Mouse (Mus musculus) stomach, postnatal 0 days (tissue): ENCODE data around the gene Tanc1. TPM values are rescaled to one million over a fixed set of nuclear protein-coding genes. Genes with fewer than 3 reads are reported as not detected.

ENCODE experiments used
- ATAC-seq: fragments of 200-750 bp; cut with Nextera tagmentation; 2 replicates; pipeline ENCODE4 v1.8.0; 2017; ENCODE audit not compliant: low FRiP score, low TSS enrichment
- DNase-seq: peaks from one replicate; pipeline ENCODE4 v3.0.0-alpha.2; 2016; ENCODE audit warnings: low spot score
- H3K27ac ChIP-seq: fragments of 300-500 bp; sonication (generic); replicated peaks from 2 replicates; pipeline ENCODE4 v1.5.1; 2014; ENCODE audit warnings: mild to moderate bottlenecking, control low read depth
- H3K27me3 ChIP-seq: fragments of 300-500 bp; sonication (generic); 2 replicates; pipeline ENCODE4 v1.6.1; 2014; ENCODE audit warnings: low read length; ENCODE audit not compliant: control insufficient read depth, insufficient read depth
- H3K36me3 ChIP-seq: fragments of 300-500 bp; sonication (generic); 2 replicates; pipeline ENCODE4 v1.6.1; 2014; ENCODE audit warnings: low read length, mixed read lengths; ENCODE audit not compliant: control insufficient read depth, insufficient read depth
- H3K4me1 ChIP-seq: fragments of 300-500 bp; sonication (generic); replicated peaks from 2 replicates; pipeline ENCODE4 v1.6.1; 2014; ENCODE audit warnings: antibody characterized with exemption; ENCODE audit not compliant: control insufficient read depth, insufficient read depth
- H3K4me2 ChIP-seq: fragments of 300-500 bp; sonication (generic); replicated peaks from 2 replicates; pipeline ENCODE4 v1.6.1; 2014; ENCODE audit warnings: low read depth, mild to moderate bottlenecking, control low read depth, moderate library complexity
- H3K4me3 ChIP-seq: fragments of 300-500 bp; sonication (generic); 2 replicates; pipeline ENCODE4 v1.5.1; 2014; ENCODE audit warnings: low read depth, low read length, control low read depth
- H3K9ac ChIP-seq: fragments of 300-500 bp; sonication (generic); 2 replicates; pipeline ENCODE4 v1.6.1; 2014; ENCODE audit warnings: mild to moderate bottlenecking, low read length, control low read depth, mixed read lengths
- H3K9me3 ChIP-seq: fragments of 300-500 bp; sonication (generic); 2 replicates; pipeline ENCODE4 v1.6.1; 2016; ENCODE audit warnings: low read length; ENCODE audit not compliant: control insufficient read depth
- CTCF ChIP-seq: IDR thresholded peaks from 2 replicates; pipeline ENCODE4 v1.5.1; 2016; ENCODE audit warnings: antibody characterized with exemption, low read depth, mild to moderate bottlenecking, moderate library complexity
- EP300 ChIP-seq: optimal IDR thresholded peaks from 2 replicates; pipeline ENCODE3; 2016; ENCODE audit warnings: antibody characterized with exemption
- WGBS: fragments of 180-500 bp; shearing (Covaris S2); extraction: QIAGEN DNeasy Blood & Tissue Kit; methylation state at CpG from one replicate; pipeline ENCODE4 v1.1.7; 2014; 5-methylcytosine and 5-hydroxymethylcytosine counted together
- polyA plus RNA-seq: library from polyadenylated mRNA; unstranded; fragments of >200 nt; fragmentation: Nextera tagmentation; extraction: Ambion mirVana; gene quantifications from 2 replicates; pipeline ENCODE4 v1.2.1, GENCODE M21; 2015

Gene Tanc1
- polyA plus RNA-seq, 1 experiment from 2014 or later, result 13.4 TPM

GRCm38 (mm10) chr2:59711992-59712391, 100.2 kb downstream of the Tanc1 start:
- TF ChIP-seq EP300 (no peak), CTCF (no peak)
- Histone ChIP-seq H3K4me1 (0 out of 2 replicates have a peak, but pooled peaks cover 4% of the 10 kb centered on the region), H3K27ac (no peak overlapping the region; the same call in 1 of the 2 replicates), H3K9ac (no peak overlapping the region), H3K4me2 (no peak overlapping the region), H3K4me3 (no peak overlapping the region), H3K9me3 (no peaks in the 10 kb centered on the region), H3K36me3 (no peaks in the 10 kb centered on the region), H3K27me3 (no peaks in the 10 kb centered on the region)
- WGBS, result 72% methylated on average over 8 of the region's 8 CpGs
- no peak for DNase-seq
- ATAC-seq, result no peak

- Histone ChIP-seq H3K27ac (no peak overlapping the region), H3K9ac (no peak overlapping the region), H3K4me3 (no peak overlapping the region), H3K4me1 (0 out of 2 replicates have a peak, but pooled peaks cover 4% of the 10 kb centered on the region), H3K27me3 (no peaks in the 10 kb centered on the region), H3K4me2 (no peak overlapping the region), H3K36me3 (no peaks in the 10 kb centered on the region), H3K9me3 (no peaks in the 10 kb centered on the region)
- TF ChIP-seq CTCF, result no peak
- no peak for TF ChIP-seq EP300
- ATAC-seq (no peak), DNase-seq (no peak)
- WGBS, result 73% methylated on average over 9 of the region's 9 CpGs
Observed at GRCm38 (mm10) chr2:59712484-59712883, 100.6 kb downstream of the Tanc1 start.

- Histone ChIP-seq H3K36me3 (no peaks in the 10 kb centered on the region), H3K9me3 (no peaks in the 10 kb centered on the region), H3K4me2 (no peak overlapping the region), H3K27me3 (no peaks in the 10 kb centered on the region), H3K4me3 (no peak overlapping the region), H3K27ac (0 out of 2 replicates have a peak overlapping the region, but pooled peaks have one; percentile 49), H3K9ac (no peak overlapping the region), H3K4me1 (peaks cover 7% of the 10 kb centered on the region; the same call in 1 of the 2 replicates)
- DNase-seq (no peak), ATAC-seq (no peak)
- 61% methylated on average over 9 of the region's 9 CpGs for WGBS
- TF ChIP-seq EP300, result no peak
- TF ChIP-seq CTCF, result no peak
Observed at GRCm38 (mm10) chr2:59713626-59714556, 102.0 kb downstream of the Tanc1 start.

GRCm38 (mm10) chr2:59714992-59715391, 103.2 kb downstream of the Tanc1 start:
- Histone ChIP-seq H3K9ac (no peak overlapping the region), H3K4me2 (no peak overlapping the region), H3K4me3 (no peak overlapping the region), H3K27ac (no peak overlapping the region), H3K36me3 (no peaks in the 10 kb centered on the region), H3K9me3 (no peaks in the 10 kb centered on the region), H3K27me3 (no peaks in the 10 kb centered on the region), H3K4me1 (peaks cover 9% of the 10 kb centered on the region; the same call in 1 of the 2 replicates)
- TF ChIP-seq CTCF (no peak), EP300 (no peak)
- DNase-seq (no peak), ATAC-seq (no peak)
- WGBS, result 66% methylated on average over 2 of the region's 2 CpGs

GRCm38 (mm10) chr2:59716461-59716860, 104.6 kb downstream of the Tanc1 start:
- Histone ChIP-seq H3K4me1 (peaks cover 9% of the 10 kb centered on the region; the same call in 1 of the 2 replicates), H3K9ac (no peak overlapping the region), H3K4me2 (no peak overlapping the region), H3K27ac (no peak overlapping the region), H3K9me3 (no peaks in the 10 kb centered on the region), H3K27me3 (no peaks in the 10 kb centered on the region), H3K36me3 (no peaks in the 10 kb centered on the region), H3K4me3 (no peak overlapping the region)
- 66% methylated on average over 3 of the region's 3 CpGs for WGBS
- TF ChIP-seq CTCF (no peak), EP300 (no peak)
- DNase-seq, result no peak
- no peak for ATAC-seq

GRCm38 (mm10) chr2:59717746-59718294, 106.0 kb downstream of the Tanc1 start:
- no peak overlapping the region for H3K9ac ChIP-seq
- TF ChIP-seq CTCF (no peak), EP300 (no peak)
- H3K27me3 ChIP-seq, result no peaks in the 10 kb centered on the region
- peaks cover 9% of the 10 kb centered on the region; the same call in 1 of the 2 replicates for H3K4me1 ChIP-seq
- H3K27ac ChIP-seq, result no peak overlapping the region
- DNase-seq (no peak), ATAC-seq (peak; percentile 61)
- no peak overlapping the region for H3K4me3 ChIP-seq
- H3K36me3 ChIP-seq, result no peaks in the 10 kb centered on the region
- no peak overlapping the region for H3K4me2 ChIP-seq
- no peaks in the 10 kb centered on the region for H3K9me3 ChIP-seq
- 48% methylated on average over 3 of the region's 3 CpGs for WGBS
